Mouse (Mus musculus) midbrain, embryonic 14.5 days (tissue): ENCODE data around the gene Rnd3. TPM values are rescaled to one million over a fixed set of nuclear protein-coding genes. Genes with fewer than 3 reads are reported as not detected.

Experiments
- ATAC-seq: fragments of 200-750 bp; cut with Nextera tagmentation; 2 replicates; pipeline ENCODE4 v1.8.0; 2017; ENCODE audit warnings: moderate number of reproducible peaks, moderate library complexity; ENCODE audit not compliant: low FRiP score, low TSS enrichment
- DNase-seq: peaks from one replicate; pipeline ENCODE4 v3.0.0-alpha.2; 2015
- H3K27ac ChIP-seq: fragments of 300-500 bp; sonication (generic); replicated peaks from 2 replicates; pipeline ENCODE4 v1.5.1; 2014; ENCODE audit warnings: mild to moderate bottlenecking, low read depth, low read length, moderate library complexity
- H3K27me3 ChIP-seq: fragments of 300-500 bp; sonication (generic); 2 replicates; pipeline ENCODE4 v1.6.1; 2014; ENCODE audit warnings: low read length, control low read depth, mixed read lengths; ENCODE audit not compliant: control insufficient read depth, insufficient read depth
- H3K36me3 ChIP-seq: fragments of 300-500 bp; sonication (generic); 2 replicates; pipeline ENCODE4 v1.6.1; 2014; ENCODE audit warnings: low read length, control low read depth; ENCODE audit not compliant: control insufficient read depth, insufficient read depth
- H3K4me1 ChIP-seq: fragments of 300-500 bp; sonication (generic); 2 replicates; pipeline ENCODE4 v1.6.1; 2014; ENCODE audit warnings: mild to moderate bottlenecking, antibody characterized with exemption, low read length, control low read depth; ENCODE audit not compliant: control insufficient read depth, insufficient read depth
- H3K4me2 ChIP-seq: fragments of 300-500 bp; sonication (generic); 2 replicates; pipeline ENCODE4 v1.6.1; 2014; ENCODE audit warnings: mild to moderate bottlenecking, low read length, moderate library complexity
- H3K4me3 ChIP-seq: fragments of 300-500 bp; sonication (generic); replicated peaks from 2 replicates; pipeline ENCODE4 v1.5.1; 2014; ENCODE audit warnings: low read depth, low read length
- H3K9ac ChIP-seq: fragments of 300-500 bp; sonication (generic); replicated peaks from 2 replicates; pipeline ENCODE4 v1.6.1; 2014; ENCODE audit warnings: mild to moderate bottlenecking, low read length, moderate library complexity
- H3K9me3 ChIP-seq: fragments of 300-500 bp; sonication (generic); 2 replicates; pipeline ENCODE4 v1.6.1; 2016; ENCODE audit warnings: low read length, control low read depth, mixed read lengths; ENCODE audit not compliant: control insufficient read depth
- WGBS: fragments of 180-500 bp; shearing (Covaris S2); extraction: QIAGEN DNeasy Blood & Tissue Kit; methylation state at CpG from one replicate; pipeline ENCODE4 v1.1.7; 2014; 5-methylcytosine and 5-hydroxymethylcytosine counted together
- polyA plus RNA-seq: library from polyadenylated mRNA; unstranded; fragments of >200 nt; fragmentation: Nextera tagmentation; extraction: Ambion mirVana; gene quantifications from 2 replicates; pipeline ENCODE4 v1.2.1, GENCODE M21; 2014

The Rnd3 gene
- polyA plus RNA-seq, 1 experiment from 2014 or later: 322 TPM

GRCm38 (mm10) chr2:51082714-51083351, 66.1 kb downstream of the Rnd3 start:
- 15% methylated on average over 13 of the region's 13 CpGs for WGBS

More at GRCm38 (mm10) chr2:51082714-51083351, 66.1 kb downstream of the Rnd3 start:
- H3K9ac ChIP-seq: no peak overlapping the region
- ATAC-seq: peak; percentile 86
- no peaks in the 10 kb centered on the region for H3K36me3 ChIP-seq
- no peaks in the 10 kb centered on the region for H3K9me3 ChIP-seq
- H3K27ac ChIP-seq: peak overlapping the region; percentile 70
- H3K27me3 ChIP-seq: no peaks in the 10 kb centered on the region
- peak; percentile 73 for DNase-seq
- no peak overlapping the region for H3K4me2 ChIP-seq
- H3K4me1 ChIP-seq: peaks cover 49% of the 10 kb centered on the region
- H3K4me3 ChIP-seq: no peak overlapping the region
